Mouse (Mus musculus): ENCODE measurements around the gene Sept9.

Gene Sept9

GRCm38 (mm10) chr11:117220777-117221176 is 21.3 kb downstream of the Sept9 start:
- no peak for DNase-seq (ENCODE audit: low spot score in 2 of 2)

DNA sequence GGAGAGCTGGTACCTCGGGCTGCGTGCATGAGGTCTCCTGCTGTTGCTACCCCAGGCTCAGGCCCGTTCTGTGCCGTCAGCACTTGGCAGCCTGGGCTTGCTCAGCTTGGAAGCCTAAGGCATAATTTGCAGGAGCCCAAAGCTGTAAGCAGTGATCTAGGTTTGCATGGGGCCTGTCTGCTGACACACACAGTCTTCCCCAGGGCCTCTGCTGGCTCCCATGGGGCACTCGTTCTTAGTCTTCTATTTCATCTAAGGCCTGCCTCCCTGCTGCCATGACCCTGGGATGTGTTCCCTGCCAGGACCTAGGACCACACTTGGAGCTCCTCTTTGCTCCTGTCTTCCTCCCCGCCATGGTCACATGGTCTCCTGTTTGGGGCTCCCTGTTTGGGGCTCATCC is 21.7 kb downstream of the Sept9 start:
- DNase-seq (ENCODE audit: low spot score in 2 of 2) = no peak

- DNase-seq (ENCODE audit: low spot score in 2 of 2) = no peak
Observed at GRCm38 (mm10) chr11:117222899-117223298, 23.4 kb downstream of the Sept9 start.

DNA sequence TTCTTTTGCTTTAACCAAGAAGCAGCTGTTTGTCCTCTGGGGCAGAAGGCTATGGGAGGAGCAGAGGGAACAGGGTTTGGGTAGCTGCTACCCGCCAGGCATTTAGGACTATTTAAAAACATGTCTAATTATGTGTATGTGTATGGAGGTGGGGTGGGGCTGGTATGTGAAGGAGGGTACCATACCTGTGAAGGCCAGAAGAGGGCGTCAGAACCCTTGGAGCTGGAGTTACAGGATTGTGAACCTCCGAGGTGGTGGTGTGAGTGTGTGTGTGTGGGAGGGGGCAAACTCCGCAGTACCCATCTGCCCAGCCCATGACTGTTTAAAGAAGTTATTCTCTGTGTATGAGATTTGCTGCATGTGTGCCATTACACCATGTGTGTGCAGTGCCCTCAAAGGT is 25.3 kb downstream of the Sept9 start:
- DNase-seq (ENCODE audit: low spot score in 2 of 2) = no peak

GRCm38 (mm10) chr11:117225531-117226213 is 26.2 kb downstream of the Sept9 start:
- no peak for DNase-seq (ENCODE audit: low spot score in 2 of 2)

DNA sequence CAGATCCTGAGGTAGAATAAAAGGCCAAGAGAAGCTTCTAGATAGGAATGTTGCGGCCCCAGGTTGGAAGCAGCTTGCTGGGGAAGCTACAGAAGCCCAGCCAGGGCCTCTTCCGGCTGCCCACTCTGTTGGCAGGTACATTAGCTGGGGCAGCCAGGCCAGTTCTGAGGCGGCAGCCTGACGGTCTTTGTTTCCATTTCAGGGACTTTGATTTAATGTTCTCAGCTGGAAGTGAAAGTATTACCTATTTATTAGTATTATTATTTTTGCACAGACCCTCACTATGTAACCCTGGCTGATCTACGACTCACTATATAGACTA is 26.7 kb downstream of the Sept9 start:
- DNase-seq (ENCODE audit: low spot score in 2 of 2) = no peak

- no peak for DNase-seq (ENCODE audit: low spot score in 2 of 2)
Observed at GRCm38 (mm10) chr11:117228139-117228538, 28.7 kb downstream of the Sept9 start.

DNA sequence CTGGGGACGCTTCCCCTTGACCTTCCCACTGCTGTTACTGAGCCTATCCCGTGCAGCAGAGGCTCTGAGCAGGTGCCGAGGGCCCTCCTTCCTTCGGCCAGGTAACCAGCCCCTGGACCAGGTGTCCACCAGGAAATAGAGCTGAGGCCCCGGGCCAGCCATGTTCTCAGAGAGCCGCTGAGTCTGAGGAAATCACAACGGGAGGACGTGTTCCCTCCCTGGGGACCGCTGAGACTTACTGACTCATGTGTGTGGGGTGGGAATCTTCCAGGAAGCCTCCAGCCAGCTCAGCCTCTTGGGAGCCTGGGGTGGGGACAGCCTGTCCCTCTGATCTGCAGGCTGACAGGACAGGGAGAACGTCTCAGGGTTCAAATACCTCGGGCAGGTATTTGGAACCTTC is 32.1 kb downstream of the Sept9 start:
- DNase-seq (ENCODE audit: low spot score in 2 of 2) = peak; percentile 78 to 85

DNA sequence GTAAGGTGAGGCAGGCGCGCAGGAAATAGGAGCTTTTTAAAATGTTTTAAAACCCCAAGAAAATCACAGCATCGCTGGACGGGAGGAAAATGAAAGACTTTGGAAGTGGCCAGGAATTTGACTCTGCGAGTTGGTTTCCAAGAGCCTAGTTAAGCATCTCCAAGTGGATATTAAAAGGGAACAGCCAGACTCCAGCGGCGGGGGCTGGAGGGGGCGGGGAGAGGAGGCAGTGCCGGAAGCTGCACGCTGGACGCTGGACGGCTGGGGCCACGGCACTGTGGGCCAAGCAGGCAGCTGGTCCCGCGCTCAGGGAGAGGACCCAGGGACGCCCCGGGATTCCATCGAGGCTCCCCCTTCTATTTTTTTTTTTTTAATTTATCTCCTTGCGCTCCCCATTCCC is 32.6 kb downstream of the Sept9 start:
- peak; percentile 71 to 72 for DNase-seq (ENCODE audit: low spot score in 2 of 2)

DNA sequence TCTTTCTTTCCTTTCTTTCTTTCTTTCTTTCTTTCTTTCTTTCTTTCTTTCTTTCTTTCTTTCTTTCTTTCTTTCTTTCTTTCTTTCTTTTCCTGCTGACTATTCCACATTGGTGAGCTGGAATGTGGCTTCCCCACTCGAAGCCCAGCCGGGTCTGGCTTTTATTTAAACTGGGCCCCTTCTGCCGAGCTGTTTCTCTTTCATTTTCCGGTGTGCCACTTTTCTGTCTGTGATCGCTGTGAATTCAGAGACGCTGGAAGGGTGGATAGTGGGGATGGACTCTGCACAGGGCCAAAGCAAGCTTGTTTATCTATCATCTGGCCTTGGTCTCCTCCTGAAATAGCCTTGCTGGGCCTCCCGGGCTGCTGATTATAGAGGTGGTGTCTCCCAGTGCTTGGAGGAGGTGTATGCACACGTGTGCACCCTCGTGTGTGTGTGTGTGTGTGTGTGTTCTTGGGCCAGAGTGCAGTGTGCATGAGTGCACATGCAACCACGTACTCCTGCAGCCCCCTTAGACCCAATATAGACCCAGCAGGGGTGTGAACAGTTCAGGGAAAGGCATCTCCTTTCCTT is 33.5 kb downstream of the Sept9 start:
- no peak for DNase-seq (ENCODE audit: low spot score in 2 of 2)

DNA sequence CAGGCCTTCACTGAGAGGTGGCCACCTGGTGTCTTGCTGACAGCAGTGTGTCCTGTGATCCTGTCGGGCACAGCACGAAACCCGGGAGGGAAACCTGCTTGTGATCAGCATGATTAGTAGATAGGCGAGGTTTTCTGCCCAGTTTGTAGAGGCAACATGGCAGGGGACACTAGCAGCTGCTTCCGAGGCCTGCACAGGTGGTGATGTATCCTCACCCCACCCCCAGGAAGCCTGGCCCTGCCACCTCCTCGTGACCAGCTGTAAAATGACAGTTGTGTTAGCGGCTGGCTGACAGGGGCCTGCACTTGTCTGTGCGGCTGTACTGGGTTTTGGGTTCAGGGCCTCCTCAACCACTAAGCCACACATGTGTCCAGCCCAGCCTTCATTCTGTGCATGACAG is 34.4 kb downstream of the Sept9 start:
- DNase-seq (ENCODE audit: low spot score in 2 of 2) = no peak

DNA sequence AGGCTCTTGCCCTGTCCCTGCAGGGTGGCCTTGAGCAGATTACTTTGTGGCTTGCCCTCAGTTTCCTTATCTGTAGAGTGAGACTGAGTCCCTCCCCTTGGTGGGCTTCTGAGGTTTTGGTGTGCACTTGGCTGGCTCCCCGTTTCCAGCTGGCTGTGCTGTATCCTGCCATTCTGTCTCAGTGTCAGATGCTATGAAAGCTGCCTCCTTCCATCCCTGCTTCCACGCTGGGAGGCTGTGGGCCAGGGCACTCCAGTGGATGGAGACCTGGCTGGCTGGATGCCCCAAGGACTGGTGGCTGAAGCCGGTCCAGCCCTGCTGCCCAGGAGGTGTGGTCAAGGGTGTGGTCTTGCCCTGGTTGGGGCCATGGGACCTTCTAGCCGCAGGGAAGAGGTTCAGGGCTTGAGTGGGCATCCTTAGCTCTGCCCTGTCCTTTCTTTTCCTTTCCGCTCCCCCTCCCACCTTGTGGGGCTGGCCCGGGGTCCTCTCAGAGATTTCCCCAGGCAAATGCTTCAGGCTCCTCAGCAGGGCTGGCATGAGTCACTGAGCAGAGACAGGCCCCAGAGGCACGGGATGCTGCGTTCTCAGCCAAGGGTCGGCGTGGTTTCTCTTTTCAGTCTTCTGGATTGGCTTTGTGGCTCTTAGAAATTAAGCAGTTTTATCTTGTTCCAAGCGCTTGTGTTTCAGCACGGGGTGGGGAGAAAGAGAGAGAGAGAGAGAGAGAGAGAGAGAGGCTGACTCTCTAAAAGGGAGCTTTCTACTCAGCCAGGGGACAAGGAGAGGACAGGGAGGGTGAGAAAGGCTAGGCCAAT is 35.8 kb downstream of the Sept9 start:
- DNase-seq (ENCODE audit: low spot score in 2 of 2) = peak; percentile 46 to 63

DNA sequence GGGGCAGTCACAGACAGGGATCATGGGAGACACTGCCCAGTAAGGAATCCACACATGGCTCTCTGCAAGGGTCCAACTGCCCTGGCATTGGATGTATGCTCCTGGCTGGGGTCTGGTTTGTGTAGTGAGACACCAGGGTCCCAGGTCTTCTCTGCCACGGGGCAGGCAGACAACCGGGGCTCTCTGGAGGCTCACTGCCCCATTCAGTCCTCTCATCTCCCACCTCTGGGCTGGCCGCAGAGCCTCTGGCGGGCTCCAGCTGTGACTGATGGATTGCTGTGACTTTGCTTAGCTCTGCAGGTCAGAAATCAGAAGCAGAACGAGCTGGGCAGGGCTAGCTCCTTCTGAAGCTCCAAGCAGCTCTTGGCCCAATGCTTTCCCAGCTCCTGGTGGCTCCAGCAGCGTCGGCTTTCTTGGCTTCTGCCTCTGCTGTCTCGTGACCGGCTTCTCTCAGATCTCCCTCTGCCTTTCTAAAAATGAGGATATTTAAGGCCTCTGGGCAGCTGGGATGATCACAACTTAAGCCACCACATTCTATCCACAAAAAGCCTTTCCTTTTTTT is 36.5 kb downstream of the Sept9 start:
- DNase-seq (ENCODE audit: low spot score in 2 of 2) = no peak

- peak; percentile 75 to 91 for DNase-seq (ENCODE audit: low spot score in 2 of 2)
Observed at GRCm38 (mm10) chr11:117238169-117238568, 38.7 kb downstream of the Sept9 start.

DNA sequence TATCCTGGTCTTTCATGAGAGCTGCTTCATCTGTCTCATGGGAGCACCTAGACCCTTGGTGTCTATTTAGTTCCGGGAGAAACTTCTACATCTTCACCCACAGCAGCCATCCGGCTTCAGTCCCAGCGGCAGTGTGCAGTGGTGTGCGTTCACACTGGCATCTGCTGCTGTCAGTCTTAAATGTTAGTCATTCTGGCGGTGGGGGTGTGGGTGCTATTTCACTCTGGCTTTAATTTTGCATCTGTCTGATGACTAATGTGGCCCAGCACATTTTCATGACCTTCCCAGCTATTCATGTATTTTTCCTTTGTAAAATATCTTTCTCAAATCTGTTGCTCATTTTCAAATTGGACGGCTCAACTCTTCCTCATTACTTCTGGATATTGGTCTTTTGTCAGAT is 40.2 kb downstream of the Sept9 start:
- no peak for DNase-seq (ENCODE audit: low spot score in 2 of 2)

DNA sequence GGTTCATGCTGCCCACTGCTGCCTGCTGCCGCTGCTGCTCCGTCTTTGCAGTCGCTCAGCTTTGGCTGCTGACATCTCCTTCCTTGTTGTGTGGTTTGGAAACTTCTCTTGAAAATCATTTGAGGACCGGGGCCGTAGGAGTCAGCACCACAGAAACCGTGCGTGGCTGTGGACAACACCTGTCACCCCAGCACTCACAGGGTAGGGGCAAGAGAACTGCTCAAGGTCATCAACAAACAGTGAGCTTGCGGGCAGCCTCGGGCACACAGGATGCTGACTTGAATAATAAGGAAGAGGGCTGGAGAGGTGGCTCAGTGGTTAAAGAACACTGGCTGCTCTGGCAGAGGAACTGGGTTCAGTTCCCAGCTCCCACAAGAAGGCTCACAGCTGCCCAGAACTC is 40.9 kb downstream of the Sept9 start:
- no peak for DNase-seq (ENCODE audit: low spot score in 2 of 2)

DNA sequence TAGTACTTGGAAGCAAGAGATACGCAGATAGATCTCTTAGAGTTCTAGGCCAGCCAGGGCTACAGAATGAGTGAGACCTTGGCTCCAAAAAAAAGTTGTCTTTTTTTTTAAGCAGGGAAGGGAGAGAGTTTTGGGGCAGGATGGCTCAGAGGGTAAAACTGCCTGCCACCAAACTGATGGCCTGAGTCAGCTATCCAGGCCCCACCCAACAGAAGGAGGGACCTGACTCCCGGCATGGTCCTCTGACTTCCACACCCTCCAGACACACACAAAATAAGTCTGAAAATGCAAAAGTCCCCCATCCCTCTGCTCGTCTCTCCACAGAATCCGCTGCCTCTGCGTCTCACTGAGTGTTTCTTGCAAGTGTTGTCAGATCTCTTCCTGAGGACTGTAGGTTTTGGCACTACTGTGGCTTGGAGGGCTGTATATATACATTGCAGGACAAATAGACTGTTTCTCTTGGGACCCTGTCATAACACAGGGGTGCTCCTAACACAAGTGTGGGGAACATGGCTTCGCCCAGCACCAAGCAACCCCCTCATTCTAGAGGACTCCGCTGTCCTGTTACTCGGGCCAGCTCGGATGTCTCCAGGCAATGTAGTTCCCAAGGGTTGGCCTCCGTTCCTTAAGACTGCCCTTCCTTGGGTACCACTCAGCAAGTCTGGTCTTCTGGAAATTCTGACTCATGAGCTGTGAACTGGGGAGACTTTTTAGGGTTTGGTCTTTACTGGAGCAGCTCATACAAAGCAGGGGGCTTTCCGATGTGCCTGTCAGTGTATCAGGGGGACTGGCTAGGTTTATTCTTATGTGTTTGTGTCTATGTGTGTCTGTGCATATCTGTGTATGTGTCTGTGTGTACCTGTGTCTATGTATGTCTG is 41.6 kb downstream of the Sept9 start:
- no peak for DNase-seq (ENCODE audit: low spot score in 2 of 2)

DNA sequence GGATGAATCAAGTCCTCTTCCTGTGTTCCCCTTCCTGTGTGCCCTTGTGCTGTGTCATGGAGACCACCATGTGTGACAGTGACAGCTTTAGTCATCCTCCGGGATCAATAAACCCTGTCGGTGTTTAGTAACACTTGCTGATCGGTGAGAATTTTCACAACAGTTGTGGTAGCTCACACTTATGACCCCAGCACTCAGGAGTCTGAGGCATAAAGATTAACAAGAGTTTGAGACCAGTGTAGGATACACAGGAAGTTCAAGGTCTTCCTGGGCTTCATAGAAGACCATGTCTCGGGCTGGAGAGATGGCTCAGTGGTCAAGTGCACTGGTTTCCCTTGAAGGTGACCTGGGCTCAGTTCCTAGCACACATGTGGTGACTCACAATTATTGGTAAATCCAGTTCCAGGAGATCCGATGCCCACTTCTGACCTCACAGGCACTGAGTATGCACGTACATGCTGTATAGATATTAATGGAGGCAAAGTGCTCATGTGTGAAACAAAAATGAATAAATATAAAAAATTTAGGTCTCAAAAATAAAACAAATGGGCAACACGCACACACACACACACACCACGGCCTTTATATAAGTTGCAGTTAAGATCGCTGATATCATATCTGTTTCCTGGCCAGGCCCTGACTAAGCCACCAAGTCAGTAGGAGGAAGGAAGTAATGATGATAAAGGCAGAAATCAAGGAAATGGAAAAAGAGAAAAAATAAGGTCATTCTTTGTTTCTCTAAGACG is 43.1 kb downstream of the Sept9 start:
- no peak for DNase-seq (ENCODE audit: low spot score in 2 of 2)

GRCm38 (mm10) chr11:117243536-117244290 is 44.3 kb downstream of the Sept9 start:
- no peak for DNase-seq (ENCODE audit: low spot score in 2 of 2)

DNA sequence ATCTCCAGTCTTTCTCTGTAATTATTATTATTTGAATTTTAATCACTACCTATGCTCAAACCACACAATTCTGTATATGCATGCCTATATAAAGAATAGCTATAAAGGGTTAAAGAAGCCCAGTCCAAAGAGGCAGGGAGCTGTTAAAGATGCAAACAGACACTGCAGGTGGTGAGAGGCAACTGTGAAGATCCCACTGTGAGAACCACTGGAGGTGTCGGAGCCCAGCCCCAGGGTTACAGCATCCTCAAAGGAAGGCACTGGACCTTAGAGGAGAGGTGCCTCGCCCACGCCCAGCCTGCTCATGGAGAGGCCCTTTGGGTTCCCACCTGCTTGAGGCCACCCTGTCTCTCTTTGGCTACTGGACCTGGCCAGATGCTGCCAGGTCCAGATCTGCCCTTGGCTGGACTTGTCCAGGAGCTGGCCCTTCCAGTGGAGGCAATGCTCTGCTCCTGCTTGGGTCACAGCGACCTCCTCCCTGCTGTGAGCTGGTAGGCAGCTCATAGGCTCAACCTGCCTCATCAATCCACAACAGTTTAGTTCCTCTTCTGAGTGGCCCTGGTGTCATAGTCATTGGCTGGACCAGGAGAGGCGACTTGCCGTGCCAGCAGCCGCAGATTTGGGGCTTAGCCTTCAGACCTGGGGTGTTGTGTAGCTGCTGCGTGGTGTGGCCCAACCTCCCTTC is 45.7 kb downstream of the Sept9 start:
- DNase-seq (ENCODE audit: low spot score in 2 of 2) = no peak

Data from heart, adult 9 months (tissue).